Mouse (Mus musculus): ENCODE data around the gene Kif3a.

DNA sequence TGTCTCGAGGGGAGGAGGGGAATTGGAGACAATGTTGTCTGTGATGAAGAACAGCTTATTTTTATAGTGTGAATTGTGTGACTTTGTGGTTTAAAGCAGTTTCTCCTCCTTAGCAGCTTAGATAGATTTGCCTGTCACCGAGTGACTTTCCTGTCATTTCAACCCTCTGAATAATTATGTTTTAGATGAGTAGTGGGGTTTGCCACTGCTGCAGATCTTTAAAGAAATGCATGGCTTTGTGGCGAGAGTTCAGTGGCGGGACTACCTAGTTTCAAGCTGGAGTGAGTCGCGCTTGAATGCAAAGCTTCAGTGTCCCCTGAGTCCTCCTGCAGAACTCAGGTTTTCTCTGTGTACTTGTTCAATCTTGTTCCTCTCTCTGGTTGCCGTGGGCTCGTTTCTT, 21.1 kb downstream of the Kif3a start:
- no peak for TF ChIP-seq POLR2A (IDR thresholded peaks at IDR 0.05; ENCODE audit: borderline replicate concordance, control insufficient read depth, low read depth, low read length)
- TF ChIP-seq CTCF (IDR thresholded peaks at IDR 0.05; ENCODE audit: control insufficient read depth, insufficient read depth, low read length): no peak

All from bone marrow, adult 2 months (tissue).